Mouse (Mus musculus) kidney, postnatal 10 days (tissue): ENCODE measurements around the gene Cnksr3.
A peak's percentile ranks its signal among the peaks of the same experiment; 100 is the strongest.

Experiments used
- DNase-seq: peaks from one replicate; pipeline ENCODE4 v3.0.0; 2021; ENCODE audit warnings: mixed read lengths

Cnksr3 gene

DNA sequence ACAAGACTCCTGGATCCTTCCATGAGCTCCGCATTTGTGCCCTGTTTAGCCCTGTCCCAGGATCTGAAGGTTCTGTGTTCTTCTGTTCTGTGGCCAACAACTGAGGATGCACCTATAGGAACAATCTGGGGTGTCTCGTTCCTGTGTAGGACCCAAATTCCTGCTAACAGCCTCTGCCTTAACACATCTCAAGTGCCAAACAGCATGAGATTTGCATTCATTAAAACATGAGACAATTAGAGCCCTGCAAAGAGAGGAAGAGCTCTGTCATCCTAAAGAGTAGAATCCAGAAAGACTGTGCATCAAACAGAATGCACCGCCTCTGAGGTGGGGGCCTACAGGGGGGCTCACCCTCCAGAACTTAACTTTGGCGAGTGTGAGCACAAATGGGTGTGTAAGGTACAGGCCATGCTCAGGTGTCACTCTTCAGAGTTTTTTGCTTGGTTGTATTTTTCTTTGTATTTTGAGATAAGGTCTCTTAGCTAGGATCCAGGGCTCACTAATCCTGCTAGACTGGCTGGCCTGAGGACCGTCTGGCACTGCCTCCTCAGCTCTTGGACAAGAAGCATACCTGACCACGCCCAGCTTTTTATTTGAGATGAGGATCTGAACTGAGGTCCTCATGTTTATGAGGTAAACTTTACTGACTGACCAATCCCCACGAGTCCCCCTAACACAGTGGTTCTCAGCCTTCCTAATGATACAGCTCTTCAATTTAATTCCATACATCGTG lies 15.2 kb downstream of the Cnksr3 start:
- no peak for DNase-seq

DNA sequence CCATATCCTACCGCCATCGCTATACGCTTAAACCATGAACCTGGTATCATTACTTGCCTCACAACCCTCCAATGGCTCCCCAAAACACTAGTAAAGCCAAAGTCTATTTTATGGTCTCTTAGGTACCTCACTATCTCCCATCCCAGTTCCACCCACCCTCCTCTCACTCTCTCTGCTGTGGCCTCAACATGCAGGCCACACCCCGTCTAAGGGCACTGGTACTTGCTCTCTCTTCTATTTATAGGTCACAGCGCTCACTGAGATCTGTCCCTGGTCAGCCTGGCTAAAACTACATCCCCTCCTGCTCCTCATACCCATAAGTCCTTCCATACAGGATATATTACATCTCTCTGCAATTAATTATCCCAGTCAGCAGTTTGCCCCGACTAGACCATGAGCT lies 16.1 kb downstream of the Cnksr3 start:
- no peak for DNase-seq

DNA sequence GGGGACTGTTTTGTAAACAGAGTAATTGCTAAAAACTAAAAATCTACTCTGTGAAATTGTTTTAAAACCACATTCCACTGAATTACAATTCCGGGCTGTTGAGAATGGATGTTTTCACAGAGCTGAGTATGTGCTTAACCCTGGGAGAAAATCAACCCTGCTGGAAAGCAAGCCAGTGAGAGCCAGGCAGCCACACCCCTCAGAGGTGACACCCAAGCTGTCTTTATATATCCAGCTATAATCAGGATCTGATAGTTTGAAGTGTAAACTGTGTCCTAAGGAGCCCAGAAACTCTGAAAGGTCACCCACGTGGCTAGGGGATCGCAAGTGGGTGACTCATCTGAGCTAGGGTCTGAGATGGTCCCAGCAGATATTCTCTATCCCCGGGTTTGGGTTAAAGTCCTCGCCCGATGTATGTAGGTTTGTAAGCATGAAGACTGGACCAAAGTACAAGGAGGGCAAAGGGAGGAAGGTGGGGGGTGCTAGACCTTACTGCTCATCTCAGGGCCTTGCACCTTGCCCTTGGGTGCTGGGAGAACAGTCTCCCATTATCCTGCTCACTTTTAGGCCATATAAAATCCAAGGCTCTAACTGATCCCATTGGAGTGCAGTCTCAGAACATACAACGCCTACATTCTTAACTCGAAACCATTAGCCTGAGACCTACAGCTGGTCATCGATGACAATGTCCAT lies 20.2 kb downstream of the Cnksr3 start:
- DNase-seq, result peak; percentile 71

DNA sequence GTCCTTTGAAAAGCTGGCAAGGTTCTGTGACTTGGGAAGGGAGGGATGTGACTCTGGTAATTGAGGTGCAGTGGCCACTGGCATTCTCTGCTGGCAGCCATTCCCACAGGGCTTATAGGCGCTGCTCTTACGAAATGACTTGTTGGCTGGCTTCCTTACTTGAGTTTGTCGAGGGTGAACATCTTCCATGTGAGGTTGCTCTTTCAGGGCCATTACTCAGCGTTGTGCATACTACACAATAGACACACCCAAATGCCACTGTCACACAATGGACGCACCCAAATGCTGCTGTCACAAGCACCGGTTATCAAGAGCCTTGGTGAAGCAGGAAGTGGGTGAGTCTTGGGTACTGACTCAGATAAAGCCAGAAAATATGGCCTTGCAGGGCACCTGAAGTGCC lies 22.8 kb downstream of the Cnksr3 start:
- no peak for DNase-seq

DNA sequence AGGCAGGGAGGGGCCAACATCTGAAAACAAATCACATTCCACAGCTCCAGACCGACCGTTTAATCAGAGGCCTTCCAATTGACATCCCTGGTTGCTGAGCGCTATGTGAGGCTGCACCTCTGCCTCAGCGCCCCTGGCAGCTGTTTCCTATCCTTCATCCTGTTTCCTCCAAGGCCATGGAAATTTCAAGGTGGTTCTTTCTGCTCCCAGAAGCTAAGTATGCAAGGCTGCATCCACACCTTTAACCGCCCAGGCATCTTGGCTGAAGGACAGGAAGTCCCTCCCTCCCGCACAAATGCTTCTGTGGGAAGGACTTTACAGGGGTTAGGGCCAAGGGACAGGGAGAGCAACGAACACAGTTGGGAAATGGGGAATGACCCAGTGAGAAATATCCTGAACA lies 24.2 kb downstream of the Cnksr3 start:
- DNase-seq, result peak; percentile 67

DNA sequence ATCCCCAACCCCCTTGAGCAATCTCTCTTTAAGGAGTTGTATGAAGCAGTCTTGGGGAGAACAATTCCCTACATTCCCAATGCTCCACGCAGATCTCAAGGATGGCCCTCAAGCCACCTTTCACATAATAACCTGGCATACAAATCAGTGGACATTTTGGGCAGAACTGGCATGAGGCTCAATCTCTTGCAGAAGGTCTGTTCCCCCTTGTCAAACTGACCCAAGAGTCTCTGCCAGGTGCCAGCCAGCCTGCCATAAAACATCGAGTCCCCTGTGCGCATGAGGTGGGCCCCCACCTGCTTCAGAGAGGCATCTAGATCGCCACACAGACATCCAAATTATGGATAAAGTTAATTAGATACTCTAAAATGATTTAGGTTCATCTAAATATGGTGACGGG lies 25.0 kb downstream of the Cnksr3 start:
- no peak for DNase-seq

DNA sequence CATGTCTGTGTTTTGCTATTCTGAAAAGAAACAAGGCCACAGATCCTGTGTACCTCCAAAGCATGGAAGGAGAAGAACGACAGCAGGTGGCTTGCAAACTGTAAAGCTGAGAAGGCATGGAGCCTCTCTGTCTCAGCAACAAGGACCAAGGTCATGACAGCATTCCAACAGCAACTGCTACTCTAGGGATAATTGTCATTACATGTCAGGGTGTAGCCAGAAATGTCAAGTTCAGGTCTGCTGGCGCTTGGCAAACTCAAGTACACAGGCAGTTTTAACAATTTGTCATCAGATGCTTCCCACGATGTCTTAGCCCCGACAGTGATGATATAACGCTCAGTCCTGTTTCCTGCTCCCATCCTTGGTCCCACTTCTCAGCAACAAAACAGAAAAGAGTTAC lies 26.0 kb downstream of the Cnksr3 start:
- no peak for DNase-seq

DNA sequence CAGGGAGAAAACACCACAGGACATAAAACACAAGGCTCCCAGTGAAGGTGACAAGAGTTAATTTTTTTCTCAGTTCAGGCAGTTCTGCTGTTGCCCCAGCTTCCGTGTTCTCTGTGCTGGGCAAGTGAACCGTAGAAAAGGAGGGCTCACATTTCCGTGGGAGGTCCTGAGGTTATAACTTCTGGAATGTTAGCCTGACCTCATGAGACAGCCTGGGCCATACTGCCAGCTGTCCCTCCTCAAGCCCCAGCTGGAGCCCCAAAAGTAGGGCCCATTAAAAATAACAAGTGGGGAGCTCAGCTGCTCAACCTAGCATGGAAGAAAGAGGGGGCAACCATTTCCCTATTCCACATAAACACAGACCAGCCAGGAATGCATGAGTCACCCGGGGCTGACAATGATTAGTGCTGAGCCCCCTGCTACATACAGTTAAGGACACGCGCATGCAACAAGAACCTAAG lies 28.8 kb downstream of the Cnksr3 start:
- DNase-seq, result peak; percentile 76

DNA sequence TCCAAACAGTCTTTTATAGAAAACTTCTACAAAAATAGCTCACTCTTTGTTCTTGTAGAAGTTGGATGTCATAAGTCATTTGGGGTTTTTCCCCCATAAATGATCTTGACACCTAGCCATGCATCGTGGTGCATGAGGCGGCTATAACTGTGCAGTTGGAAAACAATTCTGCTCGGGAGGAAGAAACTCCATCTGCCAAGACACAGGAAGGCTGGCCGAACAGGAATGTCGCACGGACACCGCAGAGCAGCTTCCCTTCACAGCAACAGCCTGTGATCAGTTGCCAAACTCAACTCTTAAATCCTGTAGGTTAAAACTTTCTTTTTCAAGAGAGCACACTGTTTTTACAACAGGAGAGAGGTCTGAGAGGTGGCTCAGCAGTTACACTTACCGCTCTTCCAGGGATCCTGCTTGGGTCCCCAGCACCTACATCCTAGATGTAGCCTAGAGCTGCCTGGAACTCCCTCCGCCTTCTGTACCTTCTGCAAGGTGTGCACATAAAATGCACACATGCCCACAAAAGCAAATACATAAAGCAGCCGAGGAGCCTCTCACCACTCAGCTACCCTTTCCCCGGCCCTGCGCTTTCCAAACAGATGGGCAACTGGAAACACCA lies 29.4 kb downstream of the Cnksr3 start:
- DNase-seq, result peak; percentile 67

DNA sequence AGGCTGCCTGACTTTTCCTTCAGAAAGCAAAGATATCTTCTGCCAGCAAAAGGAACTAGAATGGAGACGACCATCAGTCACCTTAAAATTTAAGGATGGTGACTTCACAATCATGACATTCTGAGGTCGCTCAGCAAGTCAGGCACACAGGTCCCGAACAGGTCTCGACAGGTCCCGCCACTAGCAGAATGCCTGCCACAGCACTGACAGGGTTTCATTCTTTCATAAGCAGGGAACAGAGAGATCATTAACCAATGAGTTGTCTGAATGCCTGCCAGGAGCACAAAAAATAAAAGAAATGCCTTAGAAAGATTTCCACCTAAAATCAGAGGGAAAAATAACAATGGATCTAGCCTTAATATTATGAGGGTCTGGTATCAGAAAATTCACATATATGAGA lies 31.7 kb downstream of the Cnksr3 start:
- peak; percentile 42 for DNase-seq

DNA sequence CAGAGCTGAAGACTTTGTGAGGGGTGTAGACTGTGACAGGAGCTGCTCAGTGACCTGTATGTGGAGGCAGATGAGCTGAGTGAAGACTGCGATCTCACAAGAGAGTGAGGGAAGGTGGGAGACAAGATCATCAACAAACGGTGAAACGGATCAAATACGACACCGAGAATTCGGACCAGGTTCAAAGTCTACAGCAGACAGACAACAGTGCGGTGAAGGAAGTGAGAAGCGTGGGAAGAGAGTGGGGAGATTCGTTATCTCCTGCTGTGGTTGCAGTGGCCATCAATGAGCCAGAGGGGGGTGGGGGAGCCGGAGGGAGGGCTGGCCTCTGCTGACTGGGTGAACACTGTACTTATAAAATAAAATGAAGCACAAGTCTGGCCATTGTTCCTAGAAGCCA lies 33.5 kb downstream of the Cnksr3 start:
- DNase-seq, result no peak

DNA sequence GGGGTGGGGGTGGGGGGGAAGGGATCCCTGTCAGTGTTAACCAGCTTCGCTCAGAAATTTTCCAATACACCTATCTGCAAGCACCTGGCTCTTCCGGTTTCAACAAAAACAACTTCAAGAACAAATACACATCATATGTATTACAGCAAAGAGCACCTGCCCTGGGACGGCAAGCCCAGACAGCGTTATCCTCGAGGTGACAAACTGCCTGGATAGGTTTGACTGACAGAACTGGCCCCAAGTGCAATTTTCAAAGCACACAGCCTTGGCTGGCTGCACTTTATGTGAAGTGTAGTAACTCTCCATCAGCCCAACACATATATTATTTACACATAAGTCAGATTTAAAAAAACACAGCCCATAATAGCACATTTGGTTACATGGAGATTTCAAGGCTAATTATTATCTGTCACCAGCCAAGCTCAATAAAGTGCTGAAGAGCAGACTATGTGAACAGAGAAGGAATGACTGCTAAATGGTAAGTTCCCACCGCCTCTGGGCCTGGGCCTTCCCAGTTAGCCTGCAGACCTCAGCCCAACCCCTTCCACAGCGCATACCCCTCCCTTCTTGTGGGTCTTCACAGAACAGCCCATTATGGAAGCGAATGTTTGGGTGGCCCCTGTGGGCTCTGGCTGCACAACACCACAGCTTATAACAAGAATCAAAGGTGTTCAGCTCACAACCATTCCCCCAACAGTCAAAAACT lies 35.7 kb downstream of the Cnksr3 start:
- no peak for DNase-seq

DNA sequence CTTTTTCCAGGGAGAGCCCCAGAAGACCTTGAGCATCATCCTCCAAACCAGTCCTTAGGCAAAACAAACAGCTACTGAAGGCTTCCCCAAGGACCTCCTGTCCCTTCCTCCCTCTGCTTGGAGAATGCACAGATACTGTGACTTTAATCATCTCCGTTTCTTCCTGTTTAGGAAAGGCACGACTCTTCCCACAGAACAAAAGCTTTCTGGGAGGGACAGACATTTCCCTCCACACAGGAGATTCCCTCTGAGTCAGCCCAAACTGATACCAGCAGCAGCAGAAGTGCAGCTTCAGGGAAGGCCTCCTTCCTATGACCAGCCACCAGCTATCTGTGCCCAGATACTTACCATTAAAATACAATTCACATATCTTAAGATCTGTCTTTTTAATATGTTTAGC lies 37.6 kb downstream of the Cnksr3 start:
- DNase-seq, result no peak

DNA sequence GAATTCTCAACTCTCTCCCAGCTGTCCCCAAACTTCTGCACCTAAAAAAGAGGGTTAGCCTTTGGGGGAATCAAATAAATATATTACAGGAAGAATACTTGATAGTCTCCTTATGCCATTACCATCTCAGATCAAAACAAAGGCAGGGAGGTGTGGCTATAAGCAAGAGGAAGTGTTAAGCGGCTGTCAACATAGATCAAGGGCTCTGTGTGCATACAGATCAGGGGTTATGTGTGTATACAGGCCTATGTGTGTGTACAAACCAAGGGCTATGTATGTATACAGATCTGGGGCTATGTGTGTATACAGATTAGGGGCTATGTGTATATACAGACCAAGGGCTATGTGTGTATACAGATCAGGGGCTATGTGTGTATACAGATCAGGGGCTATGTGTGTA lies 38.9 kb downstream of the Cnksr3 start:
- no peak for DNase-seq

DNA sequence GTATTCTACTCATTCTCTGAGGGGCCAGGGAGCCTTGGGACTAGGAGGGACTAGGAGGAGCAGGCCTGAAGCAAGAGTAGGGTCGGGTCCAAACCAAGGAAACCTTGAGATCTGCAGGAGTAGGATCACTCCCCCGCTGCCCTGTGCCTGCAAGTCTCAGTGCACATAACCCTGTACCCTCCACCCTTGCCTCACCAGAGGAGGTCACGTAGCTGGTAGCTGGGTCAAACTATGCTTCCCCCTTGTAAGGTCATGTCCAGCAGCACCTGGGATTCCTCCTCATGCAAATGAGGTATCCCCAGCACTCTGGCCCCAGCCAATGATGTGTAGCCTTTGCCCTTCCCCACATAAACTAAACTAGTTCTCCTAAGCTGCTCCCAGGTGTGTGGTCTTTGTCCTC lies 41.6 kb downstream of the Cnksr3 start:
- DNase-seq, result no peak

DNA sequence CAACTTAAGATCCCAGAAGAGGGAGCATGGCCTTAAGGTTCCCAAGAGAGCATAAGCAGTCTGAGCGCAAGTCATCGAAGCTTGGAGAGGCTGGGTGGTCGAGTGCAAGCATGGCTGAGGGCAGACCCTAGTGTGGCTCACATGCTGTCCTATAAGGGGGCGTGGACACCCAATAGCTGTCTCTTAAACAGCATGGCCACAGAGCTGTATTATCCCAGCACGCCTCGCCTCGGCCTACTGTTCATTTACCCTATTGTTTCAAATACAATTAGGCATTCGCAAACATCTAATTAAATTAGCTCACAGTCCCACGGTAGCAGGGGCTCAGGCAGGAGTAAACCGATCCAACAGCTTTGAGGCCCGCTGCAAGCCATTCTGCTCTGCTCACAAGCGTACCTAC lies 49.0 kb downstream of the Cnksr3 start:
- DNase-seq, result no peak

DNA sequence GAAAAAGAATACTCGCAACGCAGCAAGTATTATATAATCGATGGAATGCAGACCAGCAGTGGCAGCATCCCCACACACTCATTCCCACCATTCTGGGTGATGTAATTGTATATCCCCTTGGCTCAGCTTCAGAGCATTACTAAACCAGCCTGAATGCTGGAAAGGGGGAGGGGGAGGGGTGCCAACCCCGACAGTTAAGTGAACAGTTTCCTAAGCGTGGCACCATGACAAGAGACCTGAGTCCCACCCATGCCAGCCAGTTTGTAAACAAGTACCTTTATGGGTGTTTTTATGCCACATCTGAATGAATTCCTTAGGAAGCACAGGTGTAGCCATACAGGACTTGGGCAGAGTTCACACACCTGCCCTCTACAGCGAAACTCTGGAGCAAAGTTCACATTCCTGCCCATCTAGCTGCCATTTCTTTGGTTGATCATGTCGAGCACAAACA lies 53.0 kb downstream of the Cnksr3 start:
- DNase-seq, result peak; percentile 65

DNA sequence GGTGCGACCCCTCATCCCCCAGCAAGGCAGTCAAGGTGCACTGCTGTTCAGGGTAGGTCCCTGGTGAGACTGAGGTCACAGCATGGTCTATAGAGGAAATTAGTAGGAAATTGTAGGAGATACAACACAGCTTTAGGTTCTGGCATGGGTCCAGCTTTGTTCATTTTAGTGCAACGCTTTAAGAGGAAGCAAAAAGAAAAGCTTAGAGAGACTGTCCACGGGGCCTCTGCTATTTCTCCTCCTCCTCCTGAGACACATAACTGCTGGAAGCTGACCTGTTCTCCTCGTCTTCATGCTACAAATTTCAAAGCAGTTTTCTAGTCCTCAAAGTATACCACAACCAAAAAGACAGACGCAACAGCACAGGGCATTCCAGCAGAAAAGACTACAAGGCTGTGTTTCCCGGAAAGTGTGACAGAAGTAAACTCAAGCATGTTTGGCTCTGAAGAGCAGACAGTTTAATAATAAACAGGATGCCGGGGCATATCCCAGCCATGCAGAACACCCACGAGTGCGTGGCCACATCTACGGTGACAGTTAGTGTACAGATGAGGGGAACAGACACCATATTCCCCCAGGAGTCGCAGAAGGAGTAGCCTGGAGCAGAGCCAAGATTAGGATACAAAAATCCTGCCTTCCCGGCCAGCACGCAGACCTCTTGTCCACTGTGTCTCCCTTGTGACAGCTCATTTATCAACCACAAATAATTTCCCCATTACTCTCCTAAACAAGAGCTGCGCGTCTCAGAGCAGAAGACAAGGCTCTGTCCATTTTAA lies 53.6 kb downstream of the Cnksr3 start:
- DNase-seq, result peak; percentile 74

DNA sequence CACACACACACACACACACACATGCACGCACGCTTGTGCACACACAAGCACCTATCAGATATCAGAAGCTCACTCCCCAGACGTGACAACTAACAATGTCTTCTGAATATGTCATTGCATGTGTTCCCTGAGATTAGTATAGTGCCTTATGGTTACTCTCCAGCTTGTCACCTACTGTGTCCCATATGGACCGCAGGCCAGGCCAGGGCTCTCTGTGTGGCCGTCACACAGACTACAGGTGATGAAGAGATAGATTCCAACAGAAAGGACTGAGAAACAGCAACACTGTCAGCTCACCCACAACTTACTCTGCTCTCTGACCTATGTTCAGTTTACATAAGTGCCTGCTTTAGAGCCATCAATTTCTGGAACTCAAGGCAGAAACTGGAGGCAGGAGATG lies 57.2 kb downstream of the Cnksr3 start:
- no peak for DNase-seq

DNA sequence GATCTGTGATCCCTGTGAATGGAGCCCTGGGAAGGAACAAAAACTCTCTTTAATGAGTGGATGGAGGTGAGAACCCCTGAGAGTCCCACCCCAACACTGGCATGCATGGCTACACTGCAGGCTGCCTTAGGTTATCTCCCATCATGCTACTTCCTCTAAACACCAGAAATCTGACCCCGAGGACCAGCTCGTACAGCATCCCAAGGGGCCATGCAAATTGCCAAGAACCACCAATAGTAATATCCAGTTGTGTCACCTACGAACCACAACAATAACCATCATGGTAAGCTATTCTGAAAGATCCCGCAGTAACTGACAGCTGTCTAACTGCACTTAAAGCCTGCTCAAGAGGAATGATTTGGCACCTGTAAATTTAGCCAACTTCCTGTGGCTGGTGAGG lies 59.1 kb downstream of the Cnksr3 start:
- DNase-seq, result no peak

DNA sequence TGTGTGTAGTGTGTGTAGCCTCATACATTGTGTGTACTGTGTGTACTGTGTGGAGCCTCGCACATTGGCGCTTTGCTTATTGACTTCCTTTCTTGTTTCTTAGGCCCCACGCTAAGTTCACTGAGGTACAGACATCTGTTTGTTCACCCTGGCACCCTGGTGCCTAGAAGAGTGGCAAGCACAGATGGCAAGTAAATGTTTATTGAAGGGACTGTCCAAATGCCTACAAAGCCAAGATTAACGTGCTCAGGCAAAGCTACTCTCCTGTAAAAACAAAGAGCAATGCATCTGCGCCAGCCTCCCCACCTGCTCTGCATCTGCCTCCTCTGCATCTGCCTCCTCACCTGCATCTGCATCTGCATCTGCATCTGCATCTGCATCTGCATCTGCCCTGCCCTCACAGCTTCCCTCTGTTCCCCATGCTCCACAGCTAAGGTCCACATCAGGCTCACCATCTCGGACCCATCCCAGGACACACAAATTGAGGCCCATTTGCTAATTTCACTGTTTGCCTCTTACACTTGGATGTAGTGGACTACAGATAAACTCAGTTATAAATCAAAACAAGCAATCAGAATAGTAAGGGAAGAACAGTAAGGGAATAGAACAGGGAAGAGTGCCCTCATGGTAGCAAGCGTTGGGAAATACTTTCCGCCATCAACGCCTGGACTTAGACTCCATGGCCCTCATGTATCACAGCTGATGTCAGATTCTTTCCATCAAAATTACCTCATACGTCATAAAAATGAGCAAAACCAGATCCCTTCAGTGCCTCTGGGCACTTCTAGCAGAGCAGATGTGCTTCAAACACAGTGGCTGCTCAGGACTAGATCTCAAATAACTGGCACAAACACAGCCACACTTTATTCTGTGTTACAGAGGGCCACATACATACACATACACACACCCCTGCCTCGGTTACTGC lies 62.1 kb downstream of the Cnksr3 start:
- DNase-seq, result no peak

DNA sequence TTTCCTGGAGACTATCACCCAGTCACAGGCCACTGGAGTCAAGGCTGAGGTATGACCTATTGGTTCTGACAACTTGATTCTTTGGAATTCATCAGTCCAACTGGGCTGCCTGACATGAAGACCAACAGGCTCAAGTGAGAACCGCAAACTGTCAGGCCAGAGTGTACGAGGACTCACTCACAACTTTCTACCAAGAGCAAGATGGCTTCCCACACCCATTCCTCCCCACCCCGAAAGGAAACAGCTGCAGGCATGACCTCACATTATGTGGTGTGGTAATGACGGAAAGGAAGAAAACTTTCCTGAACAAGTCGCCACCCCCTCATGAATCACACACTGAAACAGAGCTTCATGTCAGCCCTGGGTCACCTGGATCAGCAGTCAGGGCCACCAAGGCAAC lies 66.4 kb downstream of the Cnksr3 start:
- peak; percentile 43 for DNase-seq
